Mouse (Mus musculus) gastrocnemius, postnatal 4 days (tissue): ENCODE measurements at regions not wholly inside any gene's neighbourhood (a gene's known extent, or its start where the extent isn't known, plus 50 kb on each side); places are given as distances from the start of the nearest gene placed in this dataset.

Source experiments
- DNase-seq, 2 experiments: peaks; one replicate each; pipeline ENCODE4 v3.0.0; 2021 to 2022; ENCODE audit warnings: low spot score in 2 of 2, mixed read lengths in 2 of 2

DNA sequence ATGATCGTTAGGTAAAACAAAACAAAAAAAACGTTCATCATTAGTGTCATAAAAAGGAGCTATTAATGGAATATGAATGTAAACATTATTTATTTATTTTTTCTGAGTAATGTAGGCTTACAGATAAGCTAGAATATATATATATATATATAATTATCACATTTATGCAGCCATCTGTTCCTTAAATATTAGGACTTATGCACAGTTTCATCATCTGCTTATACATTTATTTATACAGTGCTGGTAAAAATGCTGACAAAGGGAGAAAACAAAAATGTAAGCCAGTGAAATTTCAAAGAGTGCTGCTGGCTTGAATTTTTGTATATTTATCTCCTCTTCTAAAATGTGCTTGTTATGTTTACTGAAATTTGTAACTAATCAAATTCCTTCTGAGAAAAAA is 4841.7 kb upstream of the Gm7489 start:
- DNase-seq: no peak

DNA sequence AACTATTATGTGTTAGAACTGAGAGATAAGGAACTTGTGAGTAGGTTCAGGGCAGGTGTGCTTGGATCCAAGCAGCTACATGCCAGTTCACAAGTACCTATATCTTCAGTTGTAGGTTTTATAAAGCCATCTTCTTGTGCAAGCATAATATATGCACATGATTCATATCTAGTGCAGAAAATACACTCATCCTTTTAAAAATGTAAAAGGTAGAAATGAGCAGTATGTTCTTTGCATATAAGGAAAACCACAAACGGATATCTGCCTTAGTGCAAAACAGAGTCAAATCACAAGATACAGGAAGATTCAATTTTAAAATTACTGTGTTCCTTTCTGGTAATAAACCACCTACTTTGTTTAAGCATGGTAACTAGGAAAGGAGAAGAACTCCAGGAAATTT is 4819.6 kb upstream of the Gm7489 start:
- DNase-seq: no peak

DNA sequence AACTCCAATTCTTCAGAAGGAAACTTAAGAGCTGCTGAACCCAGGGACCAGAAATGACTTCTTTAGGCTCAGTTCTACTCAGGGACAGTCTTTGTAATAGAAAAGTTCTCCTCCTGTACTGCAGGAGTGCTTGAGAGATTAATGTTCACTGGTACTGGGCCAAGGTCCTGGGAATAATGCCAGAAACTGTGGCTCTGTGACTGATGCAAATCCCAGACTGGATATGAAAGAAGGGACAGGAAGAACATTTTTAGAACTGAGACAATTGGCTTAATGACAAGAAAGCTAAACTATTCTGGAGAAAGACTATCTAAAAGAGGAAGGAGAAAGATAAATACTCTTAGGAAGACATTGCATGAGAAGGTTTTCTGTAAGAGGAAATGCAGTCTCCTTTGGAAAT is 4818.8 kb upstream of the Gm7489 start:
- peak; percentile 54 to 80 for DNase-seq

DNA sequence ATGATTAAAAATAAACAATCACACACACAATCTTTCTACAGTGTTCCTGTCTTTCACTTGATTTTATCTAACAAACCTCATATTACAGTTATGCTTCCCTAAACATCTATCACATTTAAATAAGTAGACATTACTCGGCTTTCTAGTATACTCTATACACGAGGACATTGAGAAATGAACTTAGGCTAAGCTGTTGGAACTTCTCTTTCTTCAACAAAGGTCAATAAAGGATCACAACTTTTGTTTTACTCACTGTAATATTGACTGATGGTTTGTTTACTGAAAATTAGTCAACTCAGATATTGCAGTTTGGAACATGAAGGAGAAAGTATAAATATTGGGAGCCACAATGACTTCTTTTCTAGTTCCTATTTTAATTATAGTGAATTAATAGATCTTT is 4818.3 kb upstream of the Gm7489 start:
- DNase-seq: no peak
